Mouse (Mus musculus) neural tube, embryonic 14.5 days (tissue): ENCODE data around the gene BC004004. TPM values are rescaled to one million over a fixed set of nuclear protein-coding genes. Genes with fewer than 3 reads are reported as not detected.
"Not testable (repeated sequence)": the region's sequence is repeated elsewhere in the genome, so short reads cannot be mapped to it uniquely, and the experiment has no call there.

Experiments used
- ATAC-seq: fragments of 200-750 bp; cut with Nextera tagmentation; 2 replicates; pipeline ENCODE4 v1.8.0; 2017; ENCODE audit warnings: low read depth, mild to moderate bottlenecking, moderate TSS enrichment, moderate library complexity
- H3K27ac ChIP-seq: fragments of 300-500 bp; sonication (generic); 2 replicates; pipeline ENCODE4 v1.5.1; 2014; ENCODE audit warnings: low read depth, mild to moderate bottlenecking, control low read depth, low read length, moderate library complexity, mixed read lengths
- H3K27me3 ChIP-seq: fragments of 300-500 bp; sonication (generic); 2 replicates; pipeline ENCODE4 v1.6.1; 2014; ENCODE audit warnings: low read length; ENCODE audit not compliant: control insufficient read depth, insufficient read depth
- H3K36me3 ChIP-seq: fragments of 300-500 bp; sonication (generic); 2 replicates; pipeline ENCODE4 v1.6.1; 2014; ENCODE audit warnings: low read length, mixed read lengths; ENCODE audit not compliant: control insufficient read depth, insufficient read depth
- H3K4me1 ChIP-seq: fragments of 300-500 bp; sonication (generic); 2 replicates; pipeline ENCODE4 v1.6.1; 2014; ENCODE audit warnings: low read length; ENCODE audit not compliant: control insufficient read depth, insufficient read depth
- H3K4me2 ChIP-seq: fragments of 300-500 bp; sonication (generic); 2 replicates; pipeline ENCODE4 v1.6.1; 2014; ENCODE audit warnings: mild to moderate bottlenecking, low read depth, low read length, control low read depth
- H3K4me3 ChIP-seq: fragments of 300-500 bp; sonication (generic); 2 replicates; pipeline ENCODE4 v1.5.1; 2014; ENCODE audit warnings: low read depth, low read length, control low read depth, mixed read lengths
- H3K9ac ChIP-seq: fragments of 300-500 bp; sonication (generic); replicated peaks from 2 replicates; pipeline ENCODE4 v1.6.1; 2014; ENCODE audit warnings: low read depth, mild to moderate bottlenecking, control low read depth, low read length, mixed read lengths
- H3K9me3 ChIP-seq: fragments of 300-500 bp; sonication (generic); 2 replicates; pipeline ENCODE4 v1.6.1; 2016; ENCODE audit warnings: low read length; ENCODE audit not compliant: control insufficient read depth
- WGBS: fragments of 180-500 bp; shearing (Covaris S2); extraction: QIAGEN DNeasy Blood & Tissue Kit; methylation state at CpG from one replicate; pipeline ENCODE4 v1.1.7; 2014; 5-methylcytosine and 5-hydroxymethylcytosine counted together
- polyA plus RNA-seq: library from polyadenylated mRNA; unstranded; fragments of >200 nt; fragmentation: Nextera tagmentation; extraction: Ambion mirVana; gene quantifications from 2 replicates; pipeline ENCODE4 v1.2.1, GENCODE M21; 2014

Gene BC004004
- polyA plus RNA-seq, 1 experiment from 2014 or later: 133 TPM

DNA sequence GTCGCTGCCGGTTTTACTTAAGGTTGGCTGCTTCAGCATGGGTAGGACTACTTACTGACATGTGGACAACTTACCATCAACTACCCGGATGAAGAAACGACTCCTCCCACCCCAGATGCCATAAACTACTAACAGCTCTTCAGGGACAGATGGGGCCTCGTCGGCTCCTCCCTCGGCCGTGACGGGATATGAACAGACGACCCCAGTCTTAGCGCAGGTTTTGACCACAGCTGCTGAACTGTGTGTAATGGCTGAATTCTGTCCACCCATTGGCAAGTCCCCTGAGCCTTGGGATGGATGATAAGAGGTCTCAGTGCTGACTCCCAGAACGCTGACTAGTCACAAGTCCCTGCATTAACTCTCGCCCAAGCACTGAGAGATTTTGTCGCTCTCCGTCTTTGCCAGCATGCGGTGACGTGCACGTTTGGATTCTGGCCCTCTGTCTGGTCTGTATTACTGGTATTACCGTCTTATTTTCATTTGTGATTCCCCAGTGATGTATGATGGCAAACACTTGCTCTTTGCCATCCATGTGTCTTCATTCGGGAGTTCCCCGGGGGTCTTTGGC, 41.6 kb downstream of the BC004004 start:
- H3K27ac ChIP-seq: no peak overlapping the region
- H3K27me3 ChIP-seq: no peaks in the 10 kb centered on the region
- no peak overlapping the region for H3K4me2 ChIP-seq
- no peak overlapping the region for H3K4me3 ChIP-seq
- no peaks in the 10 kb centered on the region for H3K36me3 ChIP-seq
- H3K4me1 ChIP-seq: no peaks in the 10 kb centered on the region
- 0 out of 2 replicates have a peak, but pooled peaks have one; percentile 14 for ATAC-seq
- 51% methylated on average over 21 of the region's 21 CpGs for whole genome bisulfite sequencing
- H3K9ac ChIP-seq: no peak overlapping the region
- H3K9me3 ChIP-seq: no peaks in the 10 kb centered on the region

DNA sequence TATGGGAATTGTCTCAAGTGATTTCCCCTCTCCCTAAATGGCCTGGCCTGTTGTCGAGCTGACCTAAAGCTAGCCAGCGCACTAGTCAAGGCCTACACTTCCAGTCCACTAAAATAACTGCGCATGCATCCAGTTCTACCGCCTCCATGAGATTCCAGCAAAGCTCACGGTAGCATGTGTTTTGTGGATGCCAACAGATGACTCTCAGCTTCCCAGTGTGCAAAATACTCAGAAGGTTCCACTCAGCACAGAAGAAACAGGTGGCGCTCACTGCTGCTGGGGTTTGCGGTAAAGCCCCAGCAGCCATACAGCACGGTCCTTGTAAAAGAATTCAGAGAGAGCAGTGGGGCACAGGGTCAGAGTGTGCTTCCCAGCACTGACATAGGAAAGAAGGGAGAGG, 43.0 kb downstream of the BC004004 start:
- 91% methylated on average over 8 of the region's 8 CpGs for WGBS
- Histone ChIP-seq H3K4me1 (no peaks in the 10 kb centered on the region), H3K9ac (no peak overlapping the region), H3K36me3 (no peaks in the 10 kb centered on the region), H3K27ac (no peak overlapping the region), H3K4me2 (no peak overlapping the region), H3K4me3 (no peak overlapping the region), H3K27me3 (no peaks in the 10 kb centered on the region), H3K9me3 (no peaks in the 10 kb centered on the region)
- no peak for ATAC-seq

DNA sequence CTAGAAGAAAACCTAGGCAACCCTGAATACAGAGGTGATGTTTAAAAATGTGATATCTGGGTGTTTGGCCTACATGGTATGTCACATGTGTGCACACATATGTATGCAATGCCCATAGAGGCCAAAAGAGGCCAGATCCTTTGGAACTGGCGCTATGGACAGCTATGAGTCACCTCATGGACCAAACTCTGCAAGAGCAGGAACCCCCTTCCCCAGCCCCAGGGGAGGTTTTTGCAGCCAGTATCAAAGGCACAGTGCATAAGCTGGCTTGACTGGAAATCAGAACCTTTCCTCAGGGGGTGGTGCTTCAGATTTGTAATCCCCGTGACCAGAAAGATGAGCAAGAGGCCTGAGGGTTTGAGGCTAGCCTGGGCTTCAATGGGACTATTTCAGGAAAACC, 43.5 kb downstream of the BC004004 start:
- H3K27me3 ChIP-seq: no peaks in the 10 kb centered on the region
- no peak for ATAC-seq
- WGBS: 97% methylated on average over 2 of the region's 2 CpGs

DNA sequence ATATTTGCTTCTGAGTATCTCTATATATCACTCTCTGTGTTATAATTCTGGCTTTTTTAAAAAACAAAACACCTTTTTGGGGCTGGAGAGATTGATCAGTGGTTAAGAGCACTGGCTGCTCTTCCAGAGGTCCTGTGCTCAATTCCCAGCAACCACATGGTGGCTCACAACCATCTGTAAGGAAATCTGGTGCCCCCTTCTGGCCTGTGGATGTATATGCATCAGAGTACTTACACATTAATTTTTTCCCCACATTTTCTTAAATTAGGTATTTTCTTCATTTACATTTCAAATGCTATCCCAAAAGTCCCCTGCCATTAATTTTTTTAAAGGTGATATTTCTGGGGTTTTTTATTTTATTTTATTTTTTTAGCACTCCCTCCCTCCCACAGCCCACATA, 44.7 kb downstream of the BC004004 start:
- ATAC-seq: no peak
- H3K36me3 ChIP-seq: no peaks in the 10 kb centered on the region
- H3K27ac ChIP-seq: no peak overlapping the region

More for the DNA sequence above, 43.5 kb downstream of the BC004004 start:
- Histone ChIP-seq H3K27ac (no peak overlapping the region), H3K9me3 (no peaks in the 10 kb centered on the region), H3K36me3 (no peaks in the 10 kb centered on the region), H3K4me3 (no peak overlapping the region), H3K9ac (no peak overlapping the region), H3K4me1 (no peaks in the 10 kb centered on the region), H3K4me2 (no peak overlapping the region)

DNA sequence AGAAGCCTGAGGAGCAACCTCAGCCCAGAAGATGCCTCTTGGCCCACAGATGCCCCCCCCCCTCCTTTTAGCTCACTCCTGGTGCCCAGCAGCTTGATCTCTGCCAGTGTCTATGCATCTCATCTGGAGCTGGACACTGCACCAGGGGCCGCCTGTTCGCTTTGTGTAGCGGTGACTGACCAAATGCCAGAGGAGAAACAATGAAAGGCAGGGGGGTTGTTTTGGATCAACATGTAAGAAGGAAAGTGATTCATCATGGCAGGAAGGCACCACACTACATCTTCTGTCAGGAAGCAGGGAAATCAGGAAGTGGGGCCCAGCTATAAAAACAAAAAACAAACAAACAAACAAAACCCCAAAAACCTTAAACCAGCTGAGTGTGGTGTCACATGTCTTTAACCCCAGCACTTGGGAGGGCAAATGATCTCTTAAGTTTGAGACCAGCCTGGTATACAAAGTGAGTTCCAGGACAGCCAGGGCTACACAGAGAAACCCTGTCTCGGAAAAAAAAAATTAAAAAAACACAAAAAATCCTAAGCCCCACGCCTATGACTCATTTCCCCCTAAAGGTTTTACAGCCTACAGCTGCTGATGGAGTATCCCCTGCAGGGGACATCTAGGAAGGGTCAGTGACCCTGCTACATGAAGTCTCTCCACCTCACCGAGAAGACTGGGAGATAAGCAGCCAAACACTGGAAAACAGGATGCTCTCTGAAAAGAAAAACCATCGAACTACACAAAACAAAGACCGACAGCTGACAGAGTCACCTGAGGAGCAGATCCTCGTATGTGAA, 47.3 kb downstream of the BC004004 start:
- Histone ChIP-seq H3K9ac (no peak overlapping the region), H3K4me2 (no peak overlapping the region), H3K27ac (no peak overlapping the region), H3K9me3 (no peaks in the 10 kb centered on the region), H3K4me1 (no peaks in the 10 kb centered on the region), H3K27me3 (no peaks in the 10 kb centered on the region), H3K36me3 (no peaks in the 10 kb centered on the region), H3K4me3 (no peak overlapping the region)
- no peak for ATAC-seq
- WGBS: 41% methylated on average over 9 of the region's 9 CpGs

More for the DNA sequence above, 44.7 kb downstream of the BC004004 start:
- Histone ChIP-seq H3K4me2 (no peak overlapping the region), H3K4me1 (no peaks in the 10 kb centered on the region), H3K9me3 (no peaks in the 10 kb centered on the region), H3K4me3 (no peak overlapping the region), H3K27me3 (no peaks in the 10 kb centered on the region), H3K9ac (no peak overlapping the region)

DNA sequence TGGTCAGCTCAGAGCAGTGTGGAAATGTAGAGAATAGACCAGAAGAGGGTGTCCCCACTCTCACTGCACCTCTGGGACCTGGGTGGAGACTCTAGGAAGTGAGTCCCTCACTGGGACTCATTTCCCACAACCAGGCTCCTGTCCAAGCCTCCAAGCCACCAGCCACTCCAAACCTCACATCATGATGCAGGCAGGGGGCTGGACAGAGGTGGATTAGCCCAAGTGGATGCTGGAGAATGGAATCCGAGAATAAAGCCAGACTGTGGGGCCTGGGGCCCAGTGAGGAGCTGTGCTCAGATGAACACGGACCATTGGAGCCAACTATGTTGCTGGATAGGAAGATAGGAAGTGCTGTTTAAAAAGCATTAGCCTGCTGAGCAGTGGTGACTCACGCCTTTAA, 48.3 kb downstream of the BC004004 start:
- no peak for ATAC-seq
- H3K4me2 ChIP-seq: no peak overlapping the region
- H3K9ac ChIP-seq: no peak overlapping the region
- no peaks in the 10 kb centered on the region for H3K9me3 ChIP-seq
- H3K4me1 ChIP-seq: no peaks in the 10 kb centered on the region
- WGBS: 73% methylated on average over 3 of the region's 3 CpGs
- H3K27me3 ChIP-seq: no peaks in the 10 kb centered on the region; the same call in 1 of the 2 replicates
- H3K4me3 ChIP-seq: no peak overlapping the region
- no peaks in the 10 kb centered on the region for H3K36me3 ChIP-seq
- no peak overlapping the region for H3K27ac ChIP-seq

DNA sequence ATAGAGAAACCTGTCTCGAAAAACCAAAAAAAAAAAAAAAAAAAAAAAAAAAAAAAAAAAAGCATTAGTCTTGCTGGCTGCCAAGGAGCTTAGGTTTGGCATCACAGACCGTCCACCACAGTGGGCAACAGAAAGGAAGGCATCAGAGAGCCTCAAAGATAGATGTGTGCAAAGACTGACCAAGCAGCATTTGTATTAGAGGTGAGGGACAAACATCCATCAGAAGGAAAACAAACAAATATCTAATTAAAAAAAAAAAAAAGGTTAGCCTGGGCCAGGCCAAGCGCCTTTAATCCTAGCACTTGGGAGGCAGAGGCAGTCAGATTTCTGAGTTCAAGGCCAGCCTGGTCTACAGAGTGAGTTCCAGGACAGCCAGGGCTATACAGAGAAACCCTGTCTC, 48.8 kb downstream of the BC004004 start, which contains the start of gene Pi16:
Gene Pi16, plus strand, starts transcription at position 301 of the 400 bp plus-strand sequence.
- ATAC-seq, H3K27me3 ChIP-seq: not testable (repeated sequence)
- 89% methylated on average over 3 of the region's 3 CpGs for whole genome bisulfite sequencing

DNA sequence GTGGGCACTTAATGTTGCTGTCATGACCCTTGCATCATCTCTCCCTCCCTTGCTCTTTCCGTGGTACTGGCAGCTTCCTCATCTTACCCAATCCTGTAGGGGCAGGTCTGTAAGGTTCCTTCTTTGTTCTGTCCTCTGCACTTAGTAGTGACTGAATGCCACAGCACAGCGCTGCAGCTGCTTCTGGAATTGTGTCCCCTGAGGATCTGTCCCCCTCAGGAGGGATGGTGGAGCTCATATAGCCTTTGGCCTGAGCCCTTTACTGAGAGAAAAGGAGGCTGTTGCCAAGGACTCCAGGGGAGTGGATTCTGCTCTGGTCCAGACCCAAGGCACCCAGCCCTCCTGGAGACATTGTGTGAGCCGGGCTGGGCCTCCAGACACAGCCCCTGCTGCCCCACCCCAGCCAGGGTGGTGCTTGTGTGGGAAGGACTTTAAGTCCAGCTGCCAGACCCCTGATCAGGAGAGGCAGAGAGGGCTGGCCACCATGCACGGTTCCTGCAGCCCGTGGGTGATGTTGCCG, 50.2 kb downstream of the BC004004 start:
- no peaks in the 10 kb centered on the region for H3K4me1 ChIP-seq
- 47% methylated on average over 6 of the region's 6 CpGs for WGBS
- H3K4me2 ChIP-seq: no peak overlapping the region
- H3K9ac ChIP-seq: no peak overlapping the region
- H3K27me3 ChIP-seq: peaks cover 6% of the 10 kb centered on the region
- no peak for ATAC-seq
- H3K9me3 ChIP-seq: no peaks in the 10 kb centered on the region
- H3K27ac ChIP-seq: no peak overlapping the region
- no peak overlapping the region for H3K4me3 ChIP-seq
- no peaks in the 10 kb centered on the region for H3K36me3 ChIP-seq

More for the DNA sequence above, 48.8 kb downstream of the BC004004 start, which contains the start of gene Pi16:
- H3K36me3 ChIP-seq, H3K4me2 ChIP-seq, H3K27ac ChIP-seq, H3K4me3 ChIP-seq, H3K4me1 ChIP-seq, H3K9me3 ChIP-seq, H3K9ac ChIP-seq: not testable (repeated sequence)

DNA sequence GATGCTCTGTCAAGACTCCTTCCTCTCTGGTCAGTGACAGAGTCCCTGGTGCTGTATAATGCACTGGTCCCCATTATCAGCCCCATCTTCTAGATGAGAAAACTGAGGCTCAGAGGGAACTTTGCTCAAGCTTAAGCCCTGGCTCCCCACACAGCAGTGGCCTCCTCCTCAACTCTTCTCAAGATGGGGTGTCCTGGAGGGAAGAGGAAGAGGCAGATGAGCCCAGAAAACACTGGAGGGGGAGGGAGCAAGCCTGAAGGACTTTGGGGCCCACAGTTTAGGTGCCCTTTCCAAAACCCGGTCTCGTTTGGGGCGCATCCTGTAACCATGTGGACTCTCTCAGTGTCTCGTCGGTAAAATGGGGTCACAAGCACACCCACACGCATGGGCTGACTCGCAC, 50.9 kb downstream of the BC004004 start:
- Histone ChIP-seq H3K9ac (no peak overlapping the region), H3K9me3 (no peaks in the 10 kb centered on the region), H3K4me2 (no peak overlapping the region), H3K4me1 (no peaks in the 10 kb centered on the region), H3K4me3 (no peak overlapping the region), H3K36me3 (no peaks in the 10 kb centered on the region), H3K27ac (no peak overlapping the region), H3K27me3 (peaks cover 6% of the 10 kb centered on the region)
- 93% methylated on average over 7 of the region's 7 CpGs for WGBS
- ATAC-seq: no peak
